Mouse (Mus musculus) kidney, embryonic 15.5 days (tissue): ENCODE measurements at regions not wholly inside any gene's neighbourhood (a gene's known extent, or its start where the extent isn't known, plus 50 kb on each side); places are given as distances from the start of the nearest gene placed in this dataset.

Experiments
- ATAC-seq: fragments of 200-750 bp; cut with Nextera tagmentation; replicated peaks from 2 replicates; pipeline ENCODE4 v1.8.0; 2017; ENCODE audit warnings: moderate TSS enrichment; ENCODE audit not compliant: low FRiP score
- H3K27ac ChIP-seq: fragments of 300-500 bp; sonication (generic); 2 replicates; pipeline ENCODE4 v1.5.1; 2015; ENCODE audit warnings: mild to moderate bottlenecking, inconsistent platforms
- H3K27me3 ChIP-seq: fragments of 300-500 bp; sonication (generic); 2 replicates; pipeline ENCODE4 v1.6.1; 2015; ENCODE audit warnings: inconsistent platforms
- H3K36me3 ChIP-seq: fragments of 300-500 bp; sonication (generic); 2 replicates; pipeline ENCODE4 v1.6.1; 2015; ENCODE audit warnings: inconsistent platforms
- H3K4me1 ChIP-seq: fragments of 300-500 bp; sonication (generic); 2 replicates; pipeline ENCODE4 v1.6.1; 2015; ENCODE audit warnings: inconsistent platforms
- H3K4me2 ChIP-seq: fragments of 300-500 bp; sonication (generic); 2 replicates; pipeline ENCODE4 v1.6.1; 2015; ENCODE audit warnings: moderate library complexity, mild to moderate bottlenecking, inconsistent platforms
- H3K4me3 ChIP-seq: fragments of 300-500 bp; sonication (generic); replicated peaks from 2 replicates; pipeline ENCODE4 v1.5.1; 2015; ENCODE audit warnings: mild to moderate bottlenecking, inconsistent platforms
- H3K9ac ChIP-seq: fragments of 300-500 bp; sonication (generic); 2 replicates; pipeline ENCODE4 v1.6.1; 2015; ENCODE audit warnings: mild to moderate bottlenecking, inconsistent platforms
- H3K9me3 ChIP-seq: fragments of 300-500 bp; sonication (generic); replicated peaks from 2 replicates; pipeline ENCODE4 v1.6.1; 2016; ENCODE audit warnings: inconsistent platforms
- WGBS: fragments of 180-500 bp; shearing (Covaris S2); methylation state at CpG from one replicate; pipeline ENCODE4 v1.1.7; 2015; ENCODE audit warnings: mixed read lengths; 5-methylcytosine and 5-hydroxymethylcytosine counted together

- Histone ChIP-seq H3K9me3 (no peaks in the 10 kb centered on the region), H3K4me1 (no peaks in the 10 kb centered on the region), H3K4me3 (no peak overlapping the region), H3K27ac (no peak overlapping the region), H3K9ac (no peak overlapping the region), H3K27me3 (no peaks in the 10 kb centered on the region), H3K4me2 (no peak overlapping the region), H3K36me3 (no peaks in the 10 kb centered on the region)
- ATAC-seq, result no peak
- 43% methylated on average over 4 of the region's 4 CpGs for WGBS
These were observed 82.4 kb upstream of the Dap start for GRCm38 (mm10) chr15:31141750-31142149.

- Histone ChIP-seq H3K27me3 (no peaks in the 10 kb centered on the region), H3K27ac (no peak overlapping the region), H3K36me3 (no peaks in the 10 kb centered on the region), H3K9me3 (no peaks in the 10 kb centered on the region), H3K9ac (no peak overlapping the region), H3K4me3 (no peak overlapping the region), H3K4me1 (peaks cover 3% of the 10 kb centered on the region; the same call in 1 of the 2 replicates), H3K4me2 (no peak overlapping the region)
- ATAC-seq, result no peak
- WGBS, result 80% methylated on average over 10 of the region's 10 CpGs
These were observed 75.6 kb upstream of the Dap start for GRCm38 (mm10) chr15:31148251-31149145.

- no peaks in the 10 kb centered on the region for H3K9me3 ChIP-seq
- 80% methylated on average over 2 of the region's 2 CpGs for WGBS
- no peak for ATAC-seq
These were observed 74.3 kb upstream of the Dap start for GRCm38 (mm10) chr15:31149855-31150254.

GRCm38 (mm10) chr15:31150546-31151471 lies 73.3 kb upstream of the Dap start:
- no peaks in the 10 kb centered on the region for H3K27me3 ChIP-seq
- no peaks in the 10 kb centered on the region for H3K36me3 ChIP-seq
- 0 out of 2 replicates have a peak overlapping the region, but pooled peaks have one; percentile 27 for H3K4me2 ChIP-seq
- 45% methylated on average over 21 of the region's 21 CpGs for WGBS
- no peaks in the 10 kb centered on the region for H3K9me3 ChIP-seq
- H3K4me1 ChIP-seq, result peaks cover 11% of the 10 kb centered on the region; the same call in 1 of the 2 replicates
- no peak overlapping the region for H3K4me3 ChIP-seq
- ATAC-seq, result peak; percentile 55; the same call in 1 of the 2 replicates
- no peak overlapping the region for H3K27ac ChIP-seq
- H3K9ac ChIP-seq, result no peak overlapping the region

More at GRCm38 (mm10) chr15:31149855-31150254, 74.3 kb upstream of the Dap start:
- no peaks in the 10 kb centered on the region for H3K36me3 ChIP-seq
- no peak overlapping the region for H3K4me3 ChIP-seq
- no peak overlapping the region for H3K27ac ChIP-seq
- H3K4me2 ChIP-seq, result no peak overlapping the region
- no peak overlapping the region for H3K9ac ChIP-seq
- no peaks in the 10 kb centered on the region for H3K27me3 ChIP-seq
- peaks cover 5% of the 10 kb centered on the region; the same call in 1 of the 2 replicates for H3K4me1 ChIP-seq

- H3K27ac ChIP-seq, result peak overlapping the region; percentile 48; the same call in 1 of the 2 replicates
- 0 out of 2 replicates have a peak overlapping the region, but pooled peaks have one; percentile 23 for H3K4me2 ChIP-seq
- H3K4me1 ChIP-seq, result peaks cover 11% of the 10 kb centered on the region; the same call in 1 of the 2 replicates
- H3K4me3 ChIP-seq, result no peak overlapping the region
- ATAC-seq, result peak; percentile 74
- H3K36me3 ChIP-seq, result no peaks in the 10 kb centered on the region
- WGBS, result 27% methylated on average over 9 of the region's 9 CpGs
- no peak overlapping the region for H3K9ac ChIP-seq
- no peaks in the 10 kb centered on the region for H3K9me3 ChIP-seq
- H3K27me3 ChIP-seq, result no peaks in the 10 kb centered on the region
These were observed 69.0 kb upstream of the Dap start for GRCm38 (mm10) chr15:31155141-31155540.

GRCm38 (mm10) chr15:31166543-31167105 lies 57.5 kb upstream of the Dap start:
- Histone ChIP-seq H3K4me1 (no peaks in the 10 kb centered on the region), H3K36me3 (no peaks in the 10 kb centered on the region), H3K27ac (no peak overlapping the region), H3K4me2 (no peak overlapping the region), H3K9ac (no peak overlapping the region), H3K4me3 (no peak overlapping the region), H3K9me3 (no peaks in the 10 kb centered on the region), H3K27me3 (0 out of 2 replicates have a peak, but pooled peaks cover 2% of the 10 kb centered on the region)
- WGBS, result 70% methylated on average over 9 of the region's 9 CpGs
- no peak for ATAC-seq

GRCm38 (mm10) chr15:31167506-31167905 lies 56.6 kb upstream of the Dap start:
- H3K27ac ChIP-seq, result no peak overlapping the region
- H3K4me2 ChIP-seq, result no peak overlapping the region
- no peaks in the 10 kb centered on the region for H3K9me3 ChIP-seq
- no peaks in the 10 kb centered on the region for H3K4me1 ChIP-seq
- no peak overlapping the region for H3K9ac ChIP-seq
- H3K36me3 ChIP-seq, result no peaks in the 10 kb centered on the region
- no peak overlapping the region for H3K4me3 ChIP-seq
- no peak for ATAC-seq
- 0 out of 2 replicates have a peak, but pooled peaks cover 3% of the 10 kb centered on the region for H3K27me3 ChIP-seq
- WGBS, result 82% methylated on average over 5 of the region's 5 CpGs

- 0 out of 2 replicates have a peak, but pooled peaks cover 3% of the 10 kb centered on the region for H3K27me3 ChIP-seq
- H3K27ac ChIP-seq, result no peak overlapping the region
- 90% methylated on average over 9 of the region's 9 CpGs for WGBS
- H3K4me1 ChIP-seq, result no peaks in the 10 kb centered on the region
- H3K9me3 ChIP-seq, result no peaks in the 10 kb centered on the region
- no peaks in the 10 kb centered on the region for H3K36me3 ChIP-seq
- no peak for ATAC-seq
- H3K9ac ChIP-seq, result no peak overlapping the region
- no peak overlapping the region for H3K4me2 ChIP-seq
- H3K4me3 ChIP-seq, result no peak overlapping the region
These were observed 55.9 kb upstream of the Dap start for GRCm38 (mm10) chr15:31168191-31168590.

- Histone ChIP-seq H3K4me1 (no peaks in the 10 kb centered on the region), H3K36me3 (no peaks in the 10 kb centered on the region), H3K27me3 (0 out of 2 replicates have a peak, but pooled peaks cover 3% of the 10 kb centered on the region), H3K4me3 (no peak overlapping the region), H3K9ac (no peak overlapping the region), H3K9me3 (no peaks in the 10 kb centered on the region), H3K27ac (no peak overlapping the region), H3K4me2 (no peak overlapping the region)
- ATAC-seq, result no peak
- 66% methylated on average over 6 of the region's 6 CpGs for WGBS
These were observed 50.6 kb upstream of the Dap start for GRCm38 (mm10) chr15:31173309-31174115.
